Mouse (Mus musculus) inflammation-experienced regulatory T-cells, adult 6 months (primary cell): ENCODE measurements around the gene Stoml2. TPM values are rescaled to one million over a fixed set of nuclear protein-coding genes. Genes with fewer than 3 reads are reported as not detected.

Source experiments
- ATAC-seq: one replicate; pipeline ENCODE4 v1.8.0; 2017
- polyA plus RNA-seq, 3 experiments: library from polyadenylated mRNA; unstranded; fragments of 100-300 nt; shearing (Covaris generic); gene quantifications; one replicate each; pipeline ENCODE4 v1.2.1; 2017

Gene Stoml2
- polyA plus RNA-seq, 3 experiments from 2014 or later, result 138 to 146 (median 139) TPM

GRCm38 (mm10) chr4:43037860-43038566, 6.5 kb upstream of the Stoml2 start:
- no peak for ATAC-seq

DNA sequence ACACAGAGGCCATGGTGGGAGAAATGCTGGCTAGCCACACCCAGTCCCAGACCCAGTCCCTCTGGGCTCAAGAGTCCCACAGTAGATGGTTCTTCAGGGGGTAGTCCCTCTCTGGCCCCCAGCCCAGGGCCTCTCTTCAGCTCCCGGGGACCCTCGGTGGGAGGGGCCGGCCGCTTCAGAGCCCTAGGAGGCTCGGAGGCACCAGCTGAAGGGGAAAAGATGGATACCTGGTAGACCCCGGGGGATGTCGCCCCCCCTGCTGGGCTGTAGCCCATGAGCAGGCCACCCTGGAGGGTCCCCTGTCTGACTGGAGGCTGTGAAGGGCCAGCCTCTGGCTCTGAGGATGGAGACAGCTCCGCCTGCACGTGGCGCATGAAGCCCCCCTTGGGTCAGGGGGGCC, 4.8 kb upstream of the Stoml2 start:
- no peak for ATAC-seq

GRCm38 (mm10) chr4:43035851-43036250, 4.3 kb upstream of the Stoml2 start:
- no peak for ATAC-seq

DNA sequence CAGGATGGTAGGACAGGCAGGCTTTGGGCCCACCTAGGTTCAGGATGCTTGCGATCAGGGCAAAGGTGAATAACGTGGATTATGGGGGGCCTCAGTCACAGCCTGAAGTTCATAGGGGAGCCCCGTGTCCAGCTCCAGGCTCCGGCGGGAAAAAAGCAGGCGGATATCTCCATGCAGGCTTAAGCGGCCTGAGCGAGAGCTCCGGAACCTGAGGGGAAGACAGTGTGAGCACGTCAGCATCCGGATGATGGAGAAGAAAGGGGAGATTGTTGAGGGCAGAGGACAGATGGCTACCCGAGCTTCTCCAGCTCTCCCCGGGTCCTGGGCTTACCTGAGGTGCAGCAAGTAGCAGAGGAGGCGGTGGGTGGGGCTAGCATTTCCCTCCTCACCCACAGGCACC, 2.0 kb upstream of the Stoml2 start:
- ATAC-seq, result no peak

DNA sequence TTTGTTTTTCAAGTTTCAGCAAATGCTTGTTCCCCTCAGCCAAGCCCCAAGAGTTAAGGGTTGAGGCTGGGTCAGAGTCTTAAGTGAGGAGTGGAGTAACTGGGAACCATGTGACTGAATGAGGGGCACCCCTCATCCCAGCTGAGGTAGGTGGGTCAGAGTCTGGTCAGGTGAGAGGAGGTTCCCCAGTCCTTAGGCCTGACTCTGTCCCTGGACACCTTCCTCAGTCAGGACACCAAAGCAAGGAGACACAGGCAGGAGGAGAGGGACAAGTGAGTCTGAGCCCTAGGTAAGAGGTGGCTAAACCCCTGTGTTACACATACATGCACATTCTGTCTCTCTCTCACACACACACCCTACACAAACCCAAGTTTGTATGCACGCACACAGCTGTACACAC, 991 bp upstream of the Stoml2 start:
- ATAC-seq, result no peak

- peak; percentile 37 for ATAC-seq
Measured at GRCm38 (mm10) chr4:43030780-43031230, 705 bp downstream of the Stoml2 start.

DNA sequence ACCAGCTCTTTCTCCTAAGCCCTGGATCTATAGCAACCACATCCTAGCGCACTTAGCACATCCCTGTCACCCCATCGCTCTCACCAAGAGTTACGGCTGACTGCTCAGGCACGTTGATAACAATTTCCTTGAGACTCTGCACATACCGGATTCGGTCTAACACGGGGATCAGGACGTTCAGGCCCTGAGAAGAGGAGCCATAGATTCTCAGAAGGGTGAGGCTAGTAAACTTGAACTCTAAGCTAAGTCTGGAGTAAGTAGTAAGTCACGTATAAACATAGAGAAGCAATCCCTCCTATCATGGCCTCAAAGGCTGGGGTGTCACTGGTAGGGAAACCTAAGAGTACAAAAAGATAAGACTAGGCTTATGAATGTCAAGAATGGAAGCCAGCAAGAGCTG, 1.2 kb downstream of the Stoml2 start:
- ATAC-seq, result no peak

DNA sequence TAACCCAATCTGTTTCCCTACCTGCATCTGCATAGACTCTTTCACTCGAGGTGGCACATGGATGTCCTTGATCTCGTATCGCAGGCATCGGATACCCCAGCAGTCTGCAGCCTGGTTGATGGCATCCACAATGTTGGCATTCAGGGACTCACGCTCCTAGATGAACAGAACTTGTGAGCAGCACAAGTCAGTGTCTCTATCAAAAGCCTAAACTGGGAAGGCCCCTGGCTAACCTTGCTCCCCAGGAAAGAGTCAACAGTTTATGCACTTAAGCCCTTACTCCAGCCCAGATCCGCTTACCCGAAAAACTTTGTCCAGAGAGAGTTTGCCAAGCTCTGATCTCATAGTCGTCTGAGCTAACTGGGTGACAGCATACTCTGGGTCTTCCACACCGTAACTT, 1.8 kb downstream of the Stoml2 start:
- ATAC-seq, result no peak

GRCm38 (mm10) chr4:43029121-43029520, 2.4 kb downstream of the Stoml2 start:
- no peak for ATAC-seq

DNA sequence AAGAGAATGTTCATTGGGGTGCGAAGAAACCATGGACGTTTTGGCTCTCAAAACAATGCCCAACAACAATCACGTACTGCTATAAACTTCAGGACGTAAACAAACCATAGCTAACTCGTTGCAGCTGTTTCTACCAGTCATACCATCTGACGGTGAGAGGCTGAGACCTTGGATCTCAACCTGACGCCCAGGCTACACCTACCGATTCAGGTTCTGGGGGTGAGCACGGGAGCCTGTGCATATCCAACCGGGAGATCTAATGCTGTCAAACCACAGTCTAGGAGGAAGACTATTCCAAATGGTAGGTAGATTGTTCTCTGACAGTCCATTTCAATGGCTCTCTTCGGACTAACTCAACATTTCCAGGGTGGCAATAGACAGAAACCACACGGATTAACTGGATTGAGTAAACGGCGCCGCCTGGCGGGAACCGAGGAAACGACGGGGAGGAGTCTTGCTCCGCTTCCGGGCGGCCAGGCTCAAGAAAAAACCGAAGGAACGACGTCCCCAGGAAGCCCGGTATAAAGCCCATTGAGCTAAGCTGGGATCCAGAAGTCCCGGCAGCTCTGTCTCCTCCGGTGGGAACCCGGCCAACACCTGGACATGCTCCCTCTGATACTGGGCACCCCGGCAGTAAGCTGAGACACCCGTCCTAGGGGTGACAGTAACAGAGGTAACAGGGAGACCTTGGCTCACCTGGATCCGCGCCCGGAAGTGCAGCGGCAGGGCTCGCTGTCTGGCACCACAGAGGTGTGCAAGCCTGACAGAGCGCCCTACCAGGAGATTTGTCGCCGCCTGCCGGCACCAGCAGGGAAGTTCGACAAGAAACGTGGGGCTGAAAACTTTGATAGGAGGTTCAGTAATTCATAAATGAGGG, 6.2 kb downstream of the Stoml2 start, which contains the start of gene Pigo:
TSS of gene Pigo (minus strand) at position 736 of the 877 bp plus-strand sequence.
- ATAC-seq, result peak; percentile 93

- ATAC-seq, result no peak
Measured at GRCm38 (mm10) chr4:43024673-43025072, 6.8 kb downstream of the Stoml2 start.

GRCm38 (mm10) chr4:43021341-43021740, 10.2 kb downstream of the Stoml2 start:
- no peak for ATAC-seq

- ATAC-seq, result no peak
Measured at GRCm38 (mm10) chr4:43020876-43021275, 10.6 kb downstream of the Stoml2 start.

DNA sequence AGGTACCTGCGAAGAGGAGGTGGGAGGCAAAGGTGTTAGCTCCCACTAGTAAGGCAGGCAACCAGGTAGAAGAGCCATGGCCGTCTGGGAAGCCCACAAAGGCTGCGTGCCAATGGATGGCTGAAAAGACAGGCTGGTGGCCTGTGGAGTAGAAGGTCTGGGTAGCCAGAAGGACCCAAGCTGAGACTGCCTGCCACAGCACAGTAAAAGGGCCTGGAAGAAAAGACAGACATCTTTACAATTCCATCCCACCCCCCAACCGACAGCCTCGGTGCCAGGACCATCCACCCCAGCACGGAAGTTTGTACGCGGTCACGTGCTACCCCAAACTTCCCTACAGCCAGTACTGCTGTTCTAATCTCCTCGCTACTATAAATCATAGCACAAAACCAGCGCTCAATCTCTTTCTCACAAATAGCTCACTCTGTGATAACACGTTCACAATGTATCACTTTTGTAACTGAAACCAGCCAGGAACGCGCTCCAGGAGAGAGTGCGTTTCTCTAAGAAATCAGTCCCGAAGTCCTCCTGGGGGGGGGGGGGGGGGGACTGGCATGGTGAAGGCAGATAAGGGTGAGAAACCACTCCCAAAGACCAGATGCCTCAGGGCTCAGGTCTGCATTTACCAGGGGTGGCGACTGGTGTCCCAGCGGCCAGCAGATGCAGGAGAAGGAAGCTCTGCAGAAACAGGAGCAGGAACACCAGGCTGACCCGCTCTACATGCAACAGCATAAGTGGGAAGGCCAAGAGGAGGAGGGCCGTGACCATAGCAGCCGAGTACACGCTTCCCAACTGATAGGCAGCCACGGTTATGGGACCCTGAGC, 11.7 kb downstream of the Stoml2 start:
- ATAC-seq, result no peak

GRCm38 (mm10) chr4:43019176-43019575, 12.3 kb downstream of the Stoml2 start:
- ATAC-seq, result no peak

GRCm38 (mm10) chr4:43018156-43018555, 13.4 kb downstream of the Stoml2 start:
- no peak for ATAC-seq

GRCm38 (mm10) chr4:43012091-43012490, 19.4 kb downstream of the Stoml2 start:
- ATAC-seq, result no peak

GRCm38 (mm10) chr4:43010161-43011038, 21.1 kb downstream of the Stoml2 start, which contains the start of gene Fancg:
Gene Fancg (minus strand): TSS chr4:43010506.
- ATAC-seq, result peak; percentile 90

DNA sequence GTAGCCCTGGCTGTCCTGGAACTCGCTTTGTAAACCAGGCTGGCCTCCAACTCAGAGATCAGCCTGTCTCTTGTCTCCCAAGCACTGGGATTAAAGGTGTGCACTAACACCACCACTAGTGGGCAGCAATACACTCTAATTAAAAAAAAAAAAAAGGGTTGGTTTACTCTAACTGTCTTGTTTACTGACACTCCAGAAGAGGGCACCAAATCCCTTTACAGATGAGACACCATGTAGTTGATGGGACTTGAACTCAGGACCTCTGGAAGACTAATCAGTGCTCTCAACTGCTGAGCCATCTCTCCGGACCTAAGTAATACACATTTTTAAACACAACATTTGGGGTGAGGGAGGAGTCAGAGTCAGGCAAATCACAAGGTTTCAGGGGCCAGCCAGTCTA, 25.7 kb downstream of the Stoml2 start:
- peak; percentile 66 for ATAC-seq

DNA sequence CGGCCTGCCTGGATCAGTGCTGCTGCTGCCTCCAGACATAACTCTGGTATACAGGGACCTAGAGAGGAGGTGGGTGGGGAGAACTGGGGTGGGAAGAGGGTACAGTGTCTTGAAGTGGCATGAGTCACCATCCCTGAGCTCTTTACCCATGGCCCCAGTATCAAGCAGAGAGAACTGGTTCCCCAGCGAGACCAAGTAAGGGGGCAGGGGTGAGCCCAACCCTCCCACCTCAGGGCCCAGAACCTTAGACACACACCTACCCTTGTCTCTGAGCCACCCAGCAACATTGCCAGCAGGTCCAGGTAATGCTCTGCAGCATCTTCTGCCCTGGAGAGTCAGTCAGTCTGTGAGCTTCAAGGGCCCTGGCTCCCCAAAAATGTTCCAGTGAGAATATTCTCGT, 26.6 kb downstream of the Stoml2 start:
- no peak for ATAC-seq

DNA sequence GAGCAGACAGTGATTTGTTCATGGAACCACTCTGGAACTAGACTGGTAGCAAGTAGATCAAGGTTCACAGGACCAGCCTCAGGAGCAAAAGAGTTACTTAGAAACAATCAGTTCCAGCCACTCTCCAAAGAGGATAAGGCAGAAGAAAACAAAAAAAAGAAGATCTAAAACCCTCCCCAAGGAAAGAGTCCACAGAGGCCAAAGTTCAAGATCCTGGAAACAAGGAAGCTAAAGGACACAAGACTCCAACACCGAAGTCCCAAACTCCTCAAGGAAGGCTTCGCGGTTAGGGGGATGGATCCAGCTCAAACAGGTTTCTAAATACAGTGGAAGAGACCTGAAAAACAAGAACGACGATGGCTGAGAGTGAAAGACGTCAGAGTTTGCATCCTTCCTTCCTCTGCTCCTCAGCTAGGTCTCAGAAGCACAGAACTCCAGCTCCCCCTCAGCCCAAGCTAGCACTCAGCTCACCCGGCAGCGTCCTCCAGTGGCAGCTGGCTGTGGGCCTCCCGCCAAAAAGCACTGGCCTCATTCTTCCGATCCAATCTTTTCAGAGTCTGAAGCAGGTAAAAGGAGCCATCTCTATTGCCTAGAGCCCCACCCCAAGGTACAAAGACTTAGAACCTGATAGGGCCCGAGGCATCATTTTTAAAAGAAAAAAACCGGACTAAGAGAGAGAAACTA, 28.6 kb downstream of the Stoml2 start:
- ATAC-seq, result no peak
